Mouse (Mus musculus) gastrocnemius, adult 2 months (tissue): ENCODE results near the gene Tigar. TPM values are rescaled to one million over a fixed set of nuclear protein-coding genes. Genes with fewer than 3 reads are reported as not detected.

ENCODE experiments used
- DNase-seq: peaks from one replicate; pipeline ENCODE4 v3.0.0; 2022
- H3K27ac ChIP-seq: fragments of 200-600 bp; 2 replicates; pipeline ENCODE4 v1.8.1; 2022; ENCODE audit warnings: mild to moderate bottlenecking
- H3K4me3 ChIP-seq: fragments of 200-600 bp; 2 replicates; pipeline ENCODE4 v1.8.1; 2022; ENCODE audit warnings: mild to moderate bottlenecking, moderate library complexity
- CTCF ChIP-seq: fragments of 200-600 bp; IDR thresholded peaks from 2 replicates; pipeline ENCODE4 v1.8.1; 2022; ENCODE audit warnings: antibody characterized with exemption, mild to moderate bottlenecking, moderate library complexity
- intact Hi-C: fragments of 180-260 bp; cut with DNase I; formaldehyde crosslinking; loops from one replicate; pipeline ENCODE4 v1.15.1; 2025
- total RNA-seq, 2 experiments: library from RNA; stranded (reverse); gene quantifications; 2 replicates each; pipeline ENCODE4 v1.2.3; 2021

The Tigar gene
- total RNA-seq, 2 experiments from 2014 or later = 76.6 to 103 TPM

- no peak overlapping the region for H3K27ac ChIP-seq
- TF ChIP-seq CTCF = no peak
- no peak for DNase-seq
- no peak overlapping the region for H3K4me3 ChIP-seq
- intact Hi-C loops = no loop called here
These were observed 64.4 kb downstream of the Tigar start for GRCm38 (mm10) chr6:127044909-127045308.

Other genes with a start within 250 kb of the Tigar start
- gene Dyrk4, start 187.7 kb downstream of the Tigar start, total RNA-seq = not detected
- under 1 TPM in 1 of 2 experiments, not detected in 1; 0.47 TPM for gene Rad51ap1, start 170.0 kb downstream of the Tigar start, total RNA-seq
- 1 to 10 TPM; 5.0 to 8.6 TPM for gene D6Wsu163e, start 169.6 kb downstream of the Tigar start, total RNA-seq
- gene Fgf6, start 94.0 kb downstream of the Tigar start, total RNA-seq = 1 to 10 TPM; 2.3 to 3.5 TPM
- not detected for gene Fgf23, start 36.7 kb downstream of the Tigar start, total RNA-seq
- 10 to 100 TPM in 1 of 2 experiments, 1 to 10 TPM in 1; 6.9 to 16.6 TPM for gene Ccnd2, start 42.6 kb upstream of the Tigar start, total RNA-seq